Mouse (Mus musculus) stomach, postnatal 0 days (tissue): ENCODE data around the gene Gm43738.

ENCODE experiments used
- CTCF ChIP-seq: IDR thresholded peaks from 2 replicates; pipeline ENCODE4 v1.5.1; 2016; ENCODE audit warnings: antibody characterized with exemption, low read depth, mild to moderate bottlenecking, moderate library complexity
- EP300 ChIP-seq: optimal IDR thresholded peaks from 2 replicates; pipeline ENCODE3; 2016; ENCODE audit warnings: antibody characterized with exemption

DNA sequence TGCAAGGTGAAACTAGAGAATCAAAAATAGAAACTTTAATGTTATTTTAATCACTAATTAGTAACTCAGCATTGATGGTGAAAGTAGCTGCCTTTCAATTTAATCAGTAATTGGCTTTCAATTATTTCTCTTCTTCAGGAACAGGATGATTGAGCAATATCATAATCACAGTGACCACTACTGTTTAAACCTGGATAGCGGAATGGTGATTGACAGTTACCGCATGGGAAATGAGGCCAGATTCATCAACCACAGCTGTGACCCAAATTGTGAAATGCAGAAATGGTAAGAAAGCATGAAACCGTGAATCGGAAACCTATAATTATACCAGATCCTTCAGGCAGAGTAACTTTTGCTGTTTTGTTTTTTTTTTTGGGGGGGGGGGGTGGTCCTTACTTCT, 57.5 kb downstream of the Gm43738 start:
- TF ChIP-seq CTCF, result no peak
- no peak for TF ChIP-seq EP300
